Mouse (Mus musculus): ENCODE results near the gene Gm10775. TPM values are rescaled to one million over a fixed set of nuclear protein-coding genes. Genes with fewer than 3 reads are reported as not detected.
A peak's percentile ranks its signal among the peaks of the same experiment; 100 is the strongest.

Gene Gm10775
- polyA plus RNA-seq, 1 experiment from 2014 or later, result not detected

- Histone ChIP-seq H3K9me3 (ENCODE audit: control insufficient read depth, low read length) (peaks cover 34% of the 10 kb centered on the region), H3K9ac (ENCODE audit: low read depth, low read length) (no peak overlapping the region), H3K4me1 (ENCODE audit: control insufficient read depth, insufficient read depth, low read length) (no peaks in the 10 kb centered on the region), H3K4me3 (ENCODE audit: low read length) (peak overlapping the region; percentile 19), H3K36me3 (ENCODE audit: control insufficient read depth, insufficient read depth, low read length) (no peaks in the 10 kb centered on the region), H3K4me2 (replicated peaks; ENCODE audit: low read depth, low read length) (peak overlapping the region; percentile 27), H3K27me3 (ENCODE audit: control insufficient read depth, insufficient read depth, low read length) (no peaks in the 10 kb centered on the region), H3K27ac (ENCODE audit: low read depth, low read length) (no peak overlapping the region)
- 26% methylated on average over 36 of the region's 36 CpGs for WGBS
- ATAC-seq (ENCODE audit: low FRiP score, low TSS enrichment), result peak; percentile 65; the same call in 1 of the 2 replicates
Observed at GRCm38 (mm10) chr13:65258175-65258954, 974 bp upstream of the Gm10775 start.

- H3K4me3 ChIP-seq (ENCODE audit: low read length), result no peak overlapping the region
- no peak for ATAC-seq (ENCODE audit: low FRiP score, low TSS enrichment)
- H3K9ac ChIP-seq (ENCODE audit: low read depth, low read length), result no peak overlapping the region
- H3K4me1 ChIP-seq (ENCODE audit: control insufficient read depth, insufficient read depth, low read length), result no peaks in the 10 kb centered on the region
- no peak overlapping the region for H3K27ac ChIP-seq (ENCODE audit: low read depth, low read length)
- 94% methylated on average over 5 of the region's 5 CpGs for WGBS
- H3K36me3 ChIP-seq (ENCODE audit: control insufficient read depth, insufficient read depth, low read length), result no peaks in the 10 kb centered on the region
- peaks cover 42% of the 10 kb centered on the region for H3K9me3 ChIP-seq (ENCODE audit: control insufficient read depth, low read length)
- H3K27me3 ChIP-seq (ENCODE audit: control insufficient read depth, insufficient read depth, low read length), result no peaks in the 10 kb centered on the region
- H3K4me2 ChIP-seq (replicated peaks; ENCODE audit: low read depth, low read length), result no peak overlapping the region
Observed at GRCm38 (mm10) chr13:65262086-65262485, 2.7 kb downstream of the Gm10775 start.

DNA sequence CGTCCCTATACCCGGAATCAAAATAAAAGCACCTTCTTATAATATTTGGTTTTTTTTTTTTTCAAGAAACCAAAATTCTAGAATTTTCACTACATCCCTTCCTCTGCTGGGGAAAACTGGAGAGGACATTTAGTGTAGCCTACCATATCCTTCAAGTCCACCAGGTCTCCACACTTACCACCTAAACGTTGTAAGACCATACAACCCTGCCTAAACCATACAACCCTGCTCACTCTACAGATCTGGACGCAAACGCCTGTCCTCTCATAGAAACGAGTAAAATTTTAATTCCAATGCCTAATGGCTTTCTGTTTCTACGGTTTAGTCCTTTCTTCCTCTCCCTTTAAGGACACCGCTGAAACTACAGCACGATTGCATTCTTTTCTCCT, 18.6 kb downstream of the Gm10775 start:
- 5% methylated on average over 9 of the region's 9 CpGs for WGBS
- peak; percentile 50 for ATAC-seq (ENCODE audit: low FRiP score, low TSS enrichment)
- Histone ChIP-seq H3K4me2 (replicated peaks; ENCODE audit: low read depth, low read length) (peak overlapping the region; percentile 54), H3K9ac (ENCODE audit: low read depth, low read length) (peak overlapping the region; percentile 66), H3K9me3 (ENCODE audit: control insufficient read depth, low read length) (peaks cover 10% of the 10 kb centered on the region; the same call in 1 of the 2 replicates), H3K27ac (ENCODE audit: low read depth, low read length) (peak overlapping the region; percentile 65; the same call in 1 of the 2 replicates), H3K36me3 (ENCODE audit: control insufficient read depth, insufficient read depth, low read length) (no peaks in the 10 kb centered on the region), H3K27me3 (ENCODE audit: control insufficient read depth, insufficient read depth, low read length) (no peaks in the 10 kb centered on the region), H3K4me1 (ENCODE audit: control insufficient read depth, insufficient read depth, low read length) (no peaks in the 10 kb centered on the region), H3K4me3 (ENCODE audit: low read length) (peak overlapping the region; percentile 66)

DNA sequence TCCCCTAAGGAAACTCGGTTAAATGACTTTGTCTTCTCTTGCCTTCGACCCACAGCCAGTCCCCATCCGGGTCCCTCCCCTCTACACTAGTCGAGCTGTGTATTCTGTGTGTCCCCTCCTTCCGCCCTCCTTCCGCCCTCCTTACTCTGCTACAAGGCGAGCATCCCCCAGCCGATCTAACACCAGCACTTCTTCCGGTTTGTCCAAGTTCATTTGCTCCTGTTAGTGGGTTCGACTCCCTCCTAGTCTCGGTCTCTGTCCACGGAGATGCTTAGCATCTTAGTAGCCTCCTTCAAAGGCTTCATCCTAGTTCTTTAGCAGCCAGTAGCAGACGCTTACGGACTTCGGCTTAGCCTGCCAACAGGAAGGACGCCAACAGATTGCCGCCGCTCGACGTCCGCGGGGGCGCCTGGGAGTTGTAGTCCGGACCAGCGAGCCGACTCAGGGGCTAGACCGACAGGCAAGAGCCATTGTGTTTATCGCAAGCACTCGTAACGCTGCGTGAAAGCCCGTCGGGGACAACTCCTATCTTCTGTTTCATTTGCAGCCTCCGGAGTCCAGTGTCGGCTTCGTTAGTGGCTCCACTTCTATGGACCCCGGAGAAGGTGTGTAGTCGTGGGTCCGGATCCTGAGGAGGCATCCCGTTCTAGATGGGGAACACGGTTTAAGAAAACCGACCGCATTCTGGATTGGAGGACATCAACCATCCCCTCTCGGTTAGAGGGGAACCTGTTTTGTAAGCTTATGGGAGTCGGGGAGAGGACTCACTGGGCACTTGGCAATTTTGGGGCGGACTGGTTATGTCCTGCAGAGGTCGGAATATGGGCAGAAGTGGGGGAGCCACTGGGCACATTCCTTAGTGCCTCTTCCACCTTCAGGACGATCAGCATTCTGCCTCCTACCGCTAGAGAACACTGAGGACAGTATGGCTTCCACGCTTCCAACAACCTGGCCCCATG, 19.3 kb downstream of the Gm10775 start, which contains the start of gene Zfp369:
TSS of gene Zfp369 (plus strand) at position 432 of the 959 bp plus-strand sequence.
- H3K27me3 ChIP-seq (ENCODE audit: control insufficient read depth, insufficient read depth, low read length), result no peaks in the 10 kb centered on the region
- ATAC-seq (ENCODE audit: low FRiP score, low TSS enrichment), result peak; percentile 99
- H3K4me1 ChIP-seq (ENCODE audit: control insufficient read depth, insufficient read depth, low read length), result no peaks in the 10 kb centered on the region
- H3K4me3 ChIP-seq (ENCODE audit: low read length), result peak within 1 kb of the TSS; percentile 66
- peaks cover 7% of the 10 kb centered on the region; the same call in 1 of the 2 replicates for H3K9me3 ChIP-seq (ENCODE audit: control insufficient read depth, low read length)
- H3K9ac ChIP-seq (ENCODE audit: low read depth, low read length), result peak within 1 kb of the TSS; percentile 66
- peak within 1 kb of the TSS; percentile 65 for H3K27ac ChIP-seq (ENCODE audit: low read depth, low read length)
- H3K36me3 ChIP-seq (ENCODE audit: control insufficient read depth, insufficient read depth, low read length), result no peaks in the 10 kb centered on the region
- WGBS, result under 1% methylated on average over 50 of the region's 50 CpGs
- peak within 1 kb of the TSS; percentile 54 for H3K4me2 ChIP-seq (replicated peaks; ENCODE audit: low read depth, low read length)

- ATAC-seq (ENCODE audit: low FRiP score, low TSS enrichment), result no peak
- H3K9ac ChIP-seq (ENCODE audit: low read depth, low read length), result no peak overlapping the region
- 91% methylated on average over 2 of the region's 2 CpGs for WGBS
- no peaks in the 10 kb centered on the region for H3K27me3 ChIP-seq (ENCODE audit: control insufficient read depth, insufficient read depth, low read length)
- peaks cover 48% of the 10 kb centered on the region for H3K36me3 ChIP-seq (ENCODE audit: control insufficient read depth, insufficient read depth, low read length)
- no peak overlapping the region for H3K27ac ChIP-seq (ENCODE audit: low read depth, low read length)
- H3K4me3 ChIP-seq (ENCODE audit: low read length), result no peak overlapping the region
- H3K4me1 ChIP-seq (ENCODE audit: control insufficient read depth, insufficient read depth, low read length), result no peaks in the 10 kb centered on the region
- no peak overlapping the region for H3K4me2 ChIP-seq (replicated peaks; ENCODE audit: low read depth, low read length)
- peaks cover 44% of the 10 kb centered on the region for H3K9me3 ChIP-seq (ENCODE audit: control insufficient read depth, low read length)
Observed at GRCm38 (mm10) chr13:65286771-65287170, 27.4 kb downstream of the Gm10775 start.

GRCm38 (mm10) chr13:65296354-65296753, 37.0 kb downstream of the Gm10775 start:
- H3K4me1 ChIP-seq (ENCODE audit: control insufficient read depth, insufficient read depth, low read length), result no peaks in the 10 kb centered on the region
- H3K4me2 ChIP-seq (replicated peaks; ENCODE audit: low read depth, low read length), result no peak overlapping the region
- no peak overlapping the region for H3K9ac ChIP-seq (ENCODE audit: low read depth, low read length)
- peaks cover 49% of the 10 kb centered on the region for H3K9me3 ChIP-seq (ENCODE audit: control insufficient read depth, low read length)
- H3K36me3 ChIP-seq (ENCODE audit: control insufficient read depth, insufficient read depth, low read length), result peaks cover 54% of the 10 kb centered on the region
- H3K27me3 ChIP-seq (ENCODE audit: control insufficient read depth, insufficient read depth, low read length), result no peaks in the 10 kb centered on the region
- ATAC-seq (ENCODE audit: low FRiP score, low TSS enrichment), result no peak
- no peak overlapping the region for H3K4me3 ChIP-seq (ENCODE audit: low read length)
- H3K27ac ChIP-seq (ENCODE audit: low read depth, low read length), result no peak overlapping the region
- WGBS, result 95% methylated on average over 4 of the region's 4 CpGs

Other genes with a start within 250 kb of the Gm10775 start
- not detected in 2 replicates for gene Spata31d1c, start 226.5 kb upstream of the Gm10775 start, polyA plus RNA-seq (2014; fragmentation: Nextera tagmentation; extraction: Ambion mirVana)
- not detected in 2 replicates for gene Prss47, start 206.8 kb upstream of the Gm10775 start, polyA plus RNA-seq (2014; fragmentation: Nextera tagmentation; extraction: Ambion mirVana)
- 37.9 and 50.3 TPM in 2 replicates for gene Mfsd14b, start 146.6 kb upstream of the Gm10775 start, polyA plus RNA-seq (2014; fragmentation: Nextera tagmentation; extraction: Ambion mirVana)
- not detected in 2 replicates for gene Olfr465-ps1, start 121.5 kb upstream of the Gm10775 start, polyA plus RNA-seq (2014; fragmentation: Nextera tagmentation; extraction: Ambion mirVana)
- not detected in 2 replicates for gene Olfr466, start 109.3 kb upstream of the Gm10775 start, polyA plus RNA-seq (2014; fragmentation: Nextera tagmentation; extraction: Ambion mirVana)
- gene Nlrp4f, start 53.6 kb upstream of the Gm10775 start, polyA plus RNA-seq (2014; fragmentation: Nextera tagmentation; extraction: Ambion mirVana), result 0.24 TPM in 1 of 2 replicates, not detected in the other
- 15.3 and 17.6 TPM in 2 replicates for gene Zfp369, start 19.3 kb downstream of the Gm10775 start, polyA plus RNA-seq (2014; fragmentation: Nextera tagmentation; extraction: Ambion mirVana)

Data from kidney, embryonic 14.5 days (tissue).